Mouse (Mus musculus) ES-CJ7 (cell line): ENCODE data around the gene Fbxl13.

Source experiments
- DNase-seq: peaks from one replicate; pipeline ENCODE4 v3.0.0; 2011; ENCODE audit warnings: low read depth, low spot score

Fbxl13 gene

DNA sequence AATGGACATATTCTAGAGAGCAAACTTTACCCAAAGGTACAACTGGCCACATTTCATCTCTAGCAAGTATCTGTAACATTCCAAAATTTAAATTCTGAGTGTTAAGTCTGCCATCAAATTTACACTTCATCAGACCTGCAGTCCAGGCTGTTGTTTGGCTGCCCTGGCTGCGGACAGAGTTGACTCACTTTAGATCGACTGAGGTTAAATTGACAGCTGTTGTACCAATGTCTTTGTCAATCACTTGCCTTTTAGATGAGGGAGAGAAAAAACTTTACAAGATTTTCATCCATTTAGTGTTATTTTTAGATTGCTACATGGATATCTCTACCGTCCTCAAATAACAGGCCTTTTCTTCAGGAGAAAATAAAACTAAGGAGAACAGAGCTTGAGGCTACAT is 126.3 kb downstream of the Fbxl13 start:
- no peak for DNase-seq

- no peak for DNase-seq
Observed at GRCm38 (mm10) chr5:21518207-21518606, 127.2 kb downstream of the Fbxl13 start.

DNA sequence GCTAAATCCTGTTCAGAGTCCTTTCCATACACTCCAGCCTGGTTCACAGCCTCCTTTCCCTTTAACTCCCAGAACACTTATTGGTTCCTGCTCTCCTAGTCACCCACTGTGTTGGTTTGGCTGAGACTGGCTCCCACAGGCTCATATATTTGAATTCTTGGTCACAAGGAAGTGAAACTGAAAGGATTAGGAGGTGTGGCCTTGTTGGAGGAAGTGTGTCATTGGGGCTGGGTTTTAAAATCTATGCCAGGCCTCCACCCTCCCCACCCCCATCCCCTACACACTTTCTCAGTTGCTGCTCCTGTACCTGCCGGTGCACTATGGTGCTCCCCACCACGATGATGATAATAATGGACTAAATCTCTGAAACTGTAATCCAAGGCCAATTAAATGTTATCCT is 127.9 kb downstream of the Fbxl13 start:
- peak; percentile 9 for DNase-seq

GRCm38 (mm10) chr5:21513363-21513762 is 132.1 kb downstream of the Fbxl13 start:
- DNase-seq, result no peak

DNA sequence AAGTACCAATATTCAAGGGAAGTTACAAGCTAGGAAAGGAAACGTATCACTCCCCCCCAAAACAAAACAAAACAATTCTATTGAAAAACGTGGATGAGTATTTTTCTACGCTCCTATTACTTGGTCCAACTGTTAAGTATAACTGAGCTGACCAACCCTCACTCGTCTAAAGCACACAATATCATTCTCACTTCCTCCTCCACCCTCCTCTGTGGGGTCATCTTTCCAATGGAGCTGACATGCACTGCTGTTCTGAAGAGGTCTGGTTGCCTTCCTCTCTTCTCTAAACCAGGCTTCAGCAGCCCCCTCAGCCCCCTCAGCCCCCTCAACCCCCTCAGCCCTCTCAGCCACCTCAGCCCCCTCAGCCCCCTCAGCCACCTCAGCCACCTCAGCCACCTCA is 135.6 kb downstream of the Fbxl13 start:
- no peak for DNase-seq

DNA sequence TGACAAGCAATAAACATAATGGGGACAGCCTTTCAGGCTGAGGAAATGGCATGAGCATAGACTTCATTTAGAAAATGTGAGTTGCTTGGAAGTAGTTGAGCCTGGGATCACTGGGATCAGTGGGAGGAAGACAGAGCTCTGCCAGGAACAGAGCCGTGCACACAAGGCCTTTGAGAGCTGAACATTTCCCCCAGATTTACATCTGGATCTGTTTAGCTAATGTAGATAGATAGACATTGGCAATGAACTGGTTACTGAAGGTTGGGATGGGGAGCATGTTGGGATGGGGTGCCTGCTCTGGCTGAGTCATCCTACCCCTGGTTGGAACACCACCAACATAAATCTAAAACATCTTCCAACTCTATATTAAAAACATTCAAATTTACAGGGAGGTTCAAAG is 138.5 kb downstream of the Fbxl13 start:
- no peak for DNase-seq

DNA sequence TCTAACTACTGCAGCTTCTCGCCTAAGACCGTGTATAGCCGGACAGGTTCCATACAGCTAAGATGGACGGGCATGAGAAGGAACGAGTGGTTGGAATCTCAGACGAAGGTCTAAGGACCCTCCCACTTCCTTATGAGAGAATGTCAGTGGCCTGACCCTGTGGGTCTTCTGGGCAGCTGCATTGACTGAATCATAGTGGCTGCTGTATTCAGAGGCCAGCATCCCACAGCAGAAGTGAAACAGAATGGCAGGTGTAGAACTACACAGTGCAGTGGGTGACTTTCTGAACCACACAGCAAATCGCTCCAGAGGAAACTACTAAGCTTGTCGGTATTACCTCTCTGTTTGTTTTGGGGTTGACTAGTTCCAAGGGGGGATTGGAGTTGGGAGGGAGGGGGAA is 140.3 kb downstream of the Fbxl13 start:
- no peak for DNase-seq

DNA sequence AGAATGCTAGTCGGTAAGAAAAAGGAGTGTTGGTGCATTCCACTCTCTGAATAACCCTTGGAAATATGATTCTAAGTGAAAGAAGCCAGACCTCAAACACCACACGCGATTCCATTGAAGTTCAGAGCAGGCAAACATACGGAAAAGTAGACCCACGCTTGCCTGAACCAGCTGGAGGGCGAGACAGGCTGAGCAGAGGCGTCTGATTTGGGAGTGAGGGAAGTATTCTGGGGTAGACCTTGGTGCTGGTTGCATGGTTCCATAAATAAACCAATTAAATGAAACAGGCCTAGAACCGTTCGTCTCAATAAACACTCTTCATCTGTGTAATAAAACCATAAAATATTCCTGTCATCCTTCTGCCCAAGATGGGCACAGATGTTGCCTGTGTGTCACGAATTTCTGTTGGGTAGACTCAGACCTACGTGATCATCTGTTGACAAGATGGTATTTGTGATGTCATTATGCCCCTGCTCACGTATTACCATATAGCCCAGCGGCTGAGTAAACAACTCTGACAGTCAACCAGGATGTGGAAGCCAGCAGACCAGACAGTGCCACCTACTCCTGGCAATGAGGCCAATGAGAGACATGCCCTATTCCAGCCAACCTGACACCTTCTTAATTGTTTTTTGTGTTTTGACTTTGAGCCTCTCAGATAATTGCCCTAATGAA is 142.4 kb downstream of the Fbxl13 start:
- no peak for DNase-seq

DNA sequence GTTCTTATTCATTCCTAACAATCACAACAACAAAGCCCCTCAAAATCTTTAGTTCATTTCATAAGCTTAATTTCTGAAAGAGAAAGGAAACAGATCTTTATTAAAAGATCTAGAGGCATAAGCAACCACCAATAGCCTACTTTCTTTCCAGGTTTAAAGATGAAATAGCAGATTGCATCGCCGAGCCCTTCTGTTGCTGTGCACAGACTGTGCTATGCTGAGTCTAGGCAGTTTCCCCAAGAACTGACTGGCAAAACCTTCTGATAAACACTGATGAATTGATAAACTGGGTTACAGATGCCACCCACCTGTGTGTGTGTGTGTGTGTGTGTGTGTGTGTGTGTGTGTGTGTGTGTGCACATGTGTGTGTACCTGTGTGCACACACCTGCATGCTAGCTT is 144.5 kb downstream of the Fbxl13 start:
- DNase-seq, result no peak

DNA sequence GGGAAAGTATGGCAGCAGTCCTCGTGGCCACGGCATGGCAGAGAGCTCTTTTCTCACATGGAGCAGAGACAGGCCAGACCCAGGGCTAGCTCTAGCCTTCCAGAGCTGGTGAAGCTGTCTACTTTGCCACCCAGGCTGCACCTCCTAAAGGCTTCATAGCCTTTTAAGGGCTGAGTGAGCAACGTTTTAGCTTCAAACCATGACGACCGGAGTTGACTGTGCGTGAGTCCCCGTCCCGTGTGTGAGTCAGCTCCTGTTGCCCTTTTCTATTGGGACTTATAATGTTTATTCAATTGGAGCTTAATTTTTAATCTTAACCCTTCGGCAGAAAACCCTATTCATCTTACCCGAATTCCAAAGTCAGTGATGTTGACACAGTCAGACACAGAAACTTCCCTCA is 145.3 kb downstream of the Fbxl13 start:
- DNase-seq, result no peak

- no peak for DNase-seq
Observed at GRCm38 (mm10) chr5:21498925-21499324, 146.5 kb downstream of the Fbxl13 start.

GRCm38 (mm10) chr5:21498490-21498889 is 146.9 kb downstream of the Fbxl13 start:
- DNase-seq, result no peak

DNA sequence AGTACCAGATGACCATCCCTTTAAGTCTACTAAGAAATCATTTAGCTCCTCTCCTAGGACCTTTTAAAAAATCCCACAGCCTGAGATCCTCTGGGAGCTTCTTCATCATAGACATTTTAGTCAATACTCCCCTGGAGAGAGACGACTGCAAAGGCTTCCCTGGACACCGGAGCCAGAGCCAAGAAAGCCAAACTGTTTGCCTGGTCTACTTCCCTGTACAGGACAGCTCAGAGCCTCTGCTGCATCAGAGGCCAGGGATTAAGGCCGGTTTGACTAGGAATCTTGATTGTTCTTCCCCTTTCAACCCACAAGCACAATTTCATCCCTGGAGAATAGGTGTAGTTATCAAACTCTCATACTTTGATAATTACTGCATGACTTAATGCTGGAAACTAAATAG is 148.6 kb downstream of the Fbxl13 start:
- DNase-seq, result no peak

DNA sequence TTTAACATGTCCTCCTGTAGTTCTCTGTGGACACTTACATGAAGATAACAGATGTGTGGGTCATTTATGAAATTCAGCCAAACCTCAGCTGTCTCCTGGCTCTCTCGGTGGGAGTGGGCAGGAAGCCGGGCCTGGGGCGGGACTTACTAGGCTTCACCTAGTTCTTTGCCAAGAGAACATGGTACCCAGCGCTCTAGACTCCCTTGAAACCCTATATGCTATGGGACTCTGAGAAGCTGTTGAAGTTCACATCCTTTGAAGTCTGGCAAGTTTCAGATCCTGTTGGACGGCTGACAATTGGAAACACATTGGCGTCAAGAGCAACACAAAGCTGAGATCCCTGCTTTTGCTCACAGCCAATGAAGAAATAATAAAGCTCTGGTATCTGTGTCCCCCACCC is 149.1 kb downstream of the Fbxl13 start:
- DNase-seq, result no peak

GRCm38 (mm10) chr5:21494781-21495180 is 150.7 kb downstream of the Fbxl13 start:
- DNase-seq, result peak; percentile 18

DNA sequence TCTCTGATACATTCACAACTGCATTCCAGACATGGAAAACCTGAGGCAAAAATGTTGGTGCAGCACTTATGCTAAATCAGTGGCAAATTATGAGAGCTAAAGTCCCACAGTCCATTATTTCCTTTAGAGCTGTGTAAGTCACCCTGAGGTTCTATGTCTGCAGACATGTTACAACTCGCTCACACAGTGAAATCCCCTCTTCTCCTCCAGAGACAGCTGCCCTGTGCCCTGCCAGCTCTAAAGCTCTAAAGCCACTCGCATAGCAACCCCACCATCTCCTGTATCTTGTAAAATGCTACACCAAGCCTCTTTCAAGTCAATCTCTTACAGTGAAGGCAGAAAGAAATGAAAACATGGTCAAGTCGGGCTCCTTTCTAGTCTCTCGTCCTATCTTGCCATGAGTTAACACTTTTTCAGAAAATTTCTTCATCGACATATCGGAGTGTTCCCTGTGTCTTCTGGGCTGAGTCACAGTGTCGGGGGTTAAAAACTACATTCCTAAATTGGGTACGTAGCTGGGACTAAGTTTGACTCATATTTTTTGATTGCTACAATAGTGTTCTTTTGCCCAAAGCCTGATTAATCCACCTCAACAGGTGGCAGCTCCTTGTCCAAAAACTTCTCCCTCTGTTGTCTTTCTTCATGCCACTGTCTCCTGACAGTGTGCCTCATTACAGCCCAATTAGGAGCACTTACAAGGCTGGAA is 152.0 kb downstream of the Fbxl13 start:
- no peak for DNase-seq

GRCm38 (mm10) chr5:21492213-21492612 is 153.2 kb downstream of the Fbxl13 start:
- no peak for DNase-seq

- no peak for DNase-seq
Observed at GRCm38 (mm10) chr5:21491469-21491868, 154.0 kb downstream of the Fbxl13 start.

- DNase-seq, result no peak
Observed at GRCm38 (mm10) chr5:21489135-21489534, 156.3 kb downstream of the Fbxl13 start.

DNA sequence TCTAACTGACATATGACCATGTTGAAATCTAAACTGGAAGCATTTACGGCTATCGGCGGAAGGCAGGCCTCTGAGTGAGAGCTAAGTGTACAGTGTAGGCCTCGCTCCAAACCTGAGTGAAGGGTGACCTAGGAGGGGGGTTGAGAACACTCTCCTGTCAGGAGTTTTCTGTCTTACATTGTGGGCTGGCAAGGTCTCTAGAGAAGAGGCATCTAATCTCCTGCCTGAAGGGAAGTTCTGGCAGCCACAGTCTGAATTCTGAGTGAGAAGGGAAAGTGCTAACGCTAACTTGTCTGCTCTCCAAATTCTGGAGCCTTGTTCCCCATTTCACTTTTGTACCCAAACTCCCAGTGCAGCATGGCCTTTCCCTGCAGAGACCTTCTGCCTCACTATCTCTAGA is 156.9 kb downstream of the Fbxl13 start:
- no peak for DNase-seq

DNA sequence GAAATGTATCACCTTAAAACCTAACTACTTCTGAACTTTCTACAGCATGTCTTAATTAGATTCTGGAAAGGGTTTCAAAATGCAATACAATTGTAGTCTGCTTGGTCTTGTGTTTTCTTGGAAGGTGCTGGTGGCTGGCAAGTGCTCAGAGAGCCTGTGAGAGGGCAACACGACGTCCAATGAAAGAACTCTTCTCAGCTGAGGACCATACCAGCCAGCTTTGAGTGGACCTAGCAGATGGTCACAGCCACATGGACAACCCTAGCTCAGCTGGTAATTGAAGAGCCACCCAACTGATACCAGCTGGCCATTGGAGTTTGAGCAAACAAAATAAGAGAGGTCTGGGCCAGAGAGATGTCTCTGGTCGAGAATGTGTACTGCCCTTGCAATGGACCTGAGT is 157.7 kb downstream of the Fbxl13 start:
- no peak for DNase-seq

- DNase-seq, result no peak
Observed at GRCm38 (mm10) chr5:21487306-21487705, 158.1 kb downstream of the Fbxl13 start.

GRCm38 (mm10) chr5:21486798-21487197 is 158.6 kb downstream of the Fbxl13 start:
- no peak for DNase-seq
